Mouse (Mus musculus): ENCODE data around the gene Cyp46a1. TPM values are rescaled to one million over a fixed set of nuclear protein-coding genes. Genes with fewer than 3 reads are reported as not detected.
A peak's percentile ranks its signal among the peaks of the same experiment; 100 is the strongest.

Gene Cyp46a1
- polyA plus RNA-seq, 1 experiment from 2014 or later = 1.0 TPM

- H3K27me3 ChIP-seq (replicated peaks; ENCODE audit: insufficient read depth, low read length) = peaks cover 23% of the 10 kb centered on the region
- DNase-seq (ENCODE audit: low spot score) (no peak), ATAC-seq (no peak)
- H3K4me1 ChIP-seq (ENCODE audit: insufficient read depth, low read depth, low read length) = no peaks in the 10 kb centered on the region; the same call in 1 of the 2 replicates
- H3K9ac ChIP-seq (replicated peaks; ENCODE audit: low read depth) = no peak overlapping the region
- H3K36me3 ChIP-seq (ENCODE audit: insufficient read depth, low read length) = no peaks in the 10 kb centered on the region
- no peak overlapping the region for H3K27ac ChIP-seq (ENCODE audit: low read length)
- H3K4me3 ChIP-seq (ENCODE audit: low read depth, low read length) = no peak overlapping the region
- 39% methylated on average over 5 of the region's 5 CpGs for WGBS
- no peak overlapping the region for H3K4me2 ChIP-seq (replicated peaks; ENCODE audit: low read depth, low read length)
- H3K9me3 ChIP-seq (ENCODE audit: low read length) = no peaks in the 10 kb centered on the region
- TF ChIP-seq EP300 (IDR thresholded peaks at IDR 0.05) (no peak), CTCF (IDR thresholded peaks at IDR 0.05) (no peak)
Measured at GRCm38 (mm10) chr12:108326401-108326800, 7.8 kb upstream of the Cyp46a1 start.

- Histone ChIP-seq H3K4me1 (ENCODE audit: insufficient read depth, low read depth, low read length) (peaks cover under 1% of the 10 kb centered on the region; the same call in 1 of the 2 replicates), H3K36me3 (ENCODE audit: insufficient read depth, low read length) (no peaks in the 10 kb centered on the region), H3K9me3 (ENCODE audit: low read length) (no peaks in the 10 kb centered on the region), H3K4me3 (ENCODE audit: low read depth, low read length) (peak overlapping the region; percentile 24; the same call in 1 of the 2 replicates), H3K27me3 (replicated peaks; ENCODE audit: insufficient read depth, low read length) (peaks cover 23% of the 10 kb centered on the region), H3K4me2 (replicated peaks; ENCODE audit: low read depth, low read length) (peak overlapping the region; percentile 50), H3K27ac (ENCODE audit: low read length) (no peak overlapping the region), H3K9ac (replicated peaks; ENCODE audit: low read depth) (no peak overlapping the region)
- TF ChIP-seq CTCF (IDR thresholded peaks at IDR 0.05) = no peak
- no peak for TF ChIP-seq EP300 (IDR thresholded peaks at IDR 0.05)
- WGBS = 2% methylated on average over 63 of the region's 66 CpGs
- DNase-seq (ENCODE audit: low spot score) (peak; percentile 43), ATAC-seq (peak; percentile 43)
Measured at GRCm38 (mm10) chr12:108327889-108328491, 6.2 kb upstream of the Cyp46a1 start.

GRCm38 (mm10) chr12:108333056-108333455, 1.1 kb upstream of the Cyp46a1 start:
- peaks cover 11% of the 10 kb centered on the region; the same call in 1 of the 2 replicates for H3K4me1 ChIP-seq (ENCODE audit: insufficient read depth, low read depth, low read length)
- 0 out of 2 replicates have a peak overlapping the region, but pooled peaks have one; percentile 2 for H3K27ac ChIP-seq (ENCODE audit: low read length)
- peak overlapping the region; percentile 96 for H3K4me2 ChIP-seq (replicated peaks; ENCODE audit: low read depth, low read length)
- H3K9ac ChIP-seq (replicated peaks; ENCODE audit: low read depth) = no peak overlapping the region
- H3K4me3 ChIP-seq (ENCODE audit: low read depth, low read length) = peak overlapping the region; percentile 28
- TF ChIP-seq CTCF (IDR thresholded peaks at IDR 0.05) (peak; percentile 99), EP300 (IDR thresholded peaks at IDR 0.05) (no peak)
- no peaks in the 10 kb centered on the region for H3K9me3 ChIP-seq (ENCODE audit: low read length)
- WGBS = 2% methylated on average over 16 of the region's 16 CpGs
- DNase-seq (ENCODE audit: low spot score) (peak; percentile 90), ATAC-seq (peak; percentile 61)
- peaks cover 15% of the 10 kb centered on the region for H3K27me3 ChIP-seq (replicated peaks; ENCODE audit: insufficient read depth, low read length)
- no peaks in the 10 kb centered on the region for H3K36me3 ChIP-seq (ENCODE audit: insufficient read depth, low read length)

- no peak overlapping the region for H3K9ac ChIP-seq (replicated peaks; ENCODE audit: low read depth)
- ATAC-seq = peak; percentile 16
Measured at GRCm38 (mm10) chr12:108333481-108333882, 699 bp upstream of the Cyp46a1 start.

GRCm38 (mm10) chr12:108334529-108334928, 348 bp downstream of the Cyp46a1 start:
- peak overlapping the region; percentile 96 for H3K4me2 ChIP-seq (replicated peaks; ENCODE audit: low read depth, low read length)
- no peak overlapping the region for H3K27ac ChIP-seq (ENCODE audit: low read length)
- H3K9ac ChIP-seq (replicated peaks; ENCODE audit: low read depth) = 0 out of 2 replicates have a peak overlapping the region, but pooled peaks have one; percentile 26
- peaks cover 11% of the 10 kb centered on the region; the same call in 1 of the 2 replicates for H3K4me1 ChIP-seq (ENCODE audit: insufficient read depth, low read depth, low read length)
- peak overlapping the region; percentile 49 for H3K4me3 ChIP-seq (ENCODE audit: low read depth, low read length)
- TF ChIP-seq EP300 (IDR thresholded peaks at IDR 0.05) (no peak), CTCF (IDR thresholded peaks at IDR 0.05) (no peak)
- H3K36me3 ChIP-seq (ENCODE audit: insufficient read depth, low read length) = no peaks in the 10 kb centered on the region
- 1% methylated on average over 32 of the region's 32 CpGs for WGBS
- peaks cover 3% of the 10 kb centered on the region for H3K27me3 ChIP-seq (replicated peaks; ENCODE audit: insufficient read depth, low read length)
- H3K9me3 ChIP-seq (ENCODE audit: low read length) = no peaks in the 10 kb centered on the region
- DNase-seq (ENCODE audit: low spot score) (no peak), ATAC-seq (no peak; the same call in none of the 2 replicates)

More at GRCm38 (mm10) chr12:108333481-108333882, 699 bp upstream of the Cyp46a1 start:
- 1% methylated on average over 22 of the region's 22 CpGs for WGBS
- H3K9me3 ChIP-seq (ENCODE audit: low read length) = no peaks in the 10 kb centered on the region
- H3K4me3 ChIP-seq (ENCODE audit: low read depth, low read length) = peak overlapping the region; percentile 28
- H3K27ac ChIP-seq (ENCODE audit: low read length) = 0 out of 2 replicates have a peak overlapping the region, but pooled peaks have one; percentile 2
- H3K4me2 ChIP-seq (replicated peaks; ENCODE audit: low read depth, low read length) = peak overlapping the region; percentile 96
- TF ChIP-seq EP300 (IDR thresholded peaks at IDR 0.05) = no peak
- TF ChIP-seq CTCF (IDR thresholded peaks at IDR 0.05) = no peak
- H3K4me1 ChIP-seq (ENCODE audit: insufficient read depth, low read depth, low read length) = peaks cover 11% of the 10 kb centered on the region; the same call in 1 of the 2 replicates
- DNase-seq (ENCODE audit: low spot score) = no peak
- peaks cover 12% of the 10 kb centered on the region for H3K27me3 ChIP-seq (replicated peaks; ENCODE audit: insufficient read depth, low read length)
- H3K36me3 ChIP-seq (ENCODE audit: insufficient read depth, low read length) = no peaks in the 10 kb centered on the region

- Histone ChIP-seq H3K27me3 (replicated peaks; ENCODE audit: insufficient read depth, low read length) (peaks cover 3% of the 10 kb centered on the region; the same call in 1 of the 2 replicates), H3K9me3 (ENCODE audit: low read length) (no peaks in the 10 kb centered on the region), H3K9ac (replicated peaks; ENCODE audit: low read depth) (no peak overlapping the region), H3K4me3 (ENCODE audit: low read depth, low read length) (no peak overlapping the region), H3K27ac (ENCODE audit: low read length) (no peak overlapping the region), H3K36me3 (ENCODE audit: insufficient read depth, low read length) (no peaks in the 10 kb centered on the region), H3K4me2 (replicated peaks; ENCODE audit: low read depth, low read length) (no peak overlapping the region), H3K4me1 (ENCODE audit: insufficient read depth, low read depth, low read length) (peaks cover 4% of the 10 kb centered on the region; the same call in 1 of the 2 replicates)
- ATAC-seq = no peak
- WGBS = 21% methylated on average over 13 of the region's 14 CpGs
- TF ChIP-seq EP300 (IDR thresholded peaks at IDR 0.05) (no peak), CTCF (IDR thresholded peaks at IDR 0.05) (peak; percentile 87)
- peak; percentile 66 for DNase-seq (ENCODE audit: low spot score)
Measured at GRCm38 (mm10) chr12:108338572-108339190, 4.5 kb downstream of the Cyp46a1 start.
